Mouse (Mus musculus) neural tube, embryonic 11.5 days (tissue): ENCODE measurements around the gene Olfr459. TPM values are rescaled to one million over a fixed set of nuclear protein-coding genes. Genes with fewer than 3 reads are reported as not detected.

ENCODE experiments used
- polyA plus RNA-seq: library from polyadenylated mRNA; unstranded; fragments of >200 nt; fragmentation: Nextera tagmentation; extraction: Ambion mirVana; gene quantifications from 2 replicates; pipeline ENCODE4 v1.2.1, GENCODE M21; 2014

Olfr459 gene
- polyA plus RNA-seq, 1 experiment from 2014 or later = not detected

Other genes starting within 250 kb of the Olfr459 start
- 10.4 and 10.8 TPM in 2 replicates for gene Ephb6, start 169.7 kb downstream of the Olfr459 start, polyA plus RNA-seq
- 0.31 and 0.37 TPM in 2 replicates for gene Trpv6, start 138.8 kb downstream of the Olfr459 start, polyA plus RNA-seq
- not detected in 2 replicates for gene Trpv5, start 94.4 kb downstream of the Olfr459 start, polyA plus RNA-seq
- not detected in 2 replicates for gene Llcfc1, start 90.7 kb downstream of the Olfr459 start, polyA plus RNA-seq
- gene Kel, start 70.8 kb downstream of the Olfr459 start, polyA plus RNA-seq = 7.7 and 9.4 TPM in 2 replicates
- gene Pip, start 72.4 kb upstream of the Olfr459 start, polyA plus RNA-seq = not detected in 2 replicates
- not detected in 2 replicates for gene Sval2, start 77.8 kb upstream of the Olfr459 start, polyA plus RNA-seq
- gene Sval1, start 176.5 kb upstream of the Olfr459 start, polyA plus RNA-seq = not detected in 2 replicates
- not detected in 2 replicates for gene Sval3, start 193.0 kb upstream of the Olfr459 start, polyA plus RNA-seq